Mouse (Mus musculus) embryonic facial prominence, embryonic 14.5 days (tissue): ENCODE measurements around the gene Ncoa3. TPM values are rescaled to one million over a fixed set of nuclear protein-coding genes. Genes with fewer than 3 reads are reported as not detected.
A peak's percentile ranks its signal among the peaks of the same experiment; 100 is the strongest.

ENCODE experiments used
- ATAC-seq: fragments of 200-750 bp; cut with Nextera tagmentation; 2 replicates; pipeline ENCODE4 v1.8.0; 2017; ENCODE audit warnings: low read depth, moderate number of reproducible peaks, moderate TSS enrichment
- DNase-seq: peaks from one replicate; pipeline ENCODE4 v3.0.0-alpha.2; 2015; ENCODE audit warnings: low spot score
- H3K27ac ChIP-seq: fragments of 300-500 bp; sonication (generic); replicated peaks from 2 replicates; pipeline ENCODE4 v1.5.1; 2014; ENCODE audit warnings: low read depth, mild to moderate bottlenecking, low read length, moderate library complexity
- H3K27me3 ChIP-seq: fragments of 300-500 bp; sonication (generic); replicated peaks from 2 replicates; pipeline ENCODE4 v1.6.1; 2014; ENCODE audit warnings: low read length; ENCODE audit not compliant: control insufficient read depth, insufficient read depth
- H3K36me3 ChIP-seq: fragments of 300-500 bp; sonication (generic); 2 replicates; pipeline ENCODE4 v1.6.1; 2014; ENCODE audit warnings: low read length, mixed read lengths; ENCODE audit not compliant: control insufficient read depth, insufficient read depth
- H3K4me1 ChIP-seq: fragments of 300-500 bp; sonication (generic); 2 replicates; pipeline ENCODE4 v1.6.1; 2014; ENCODE audit warnings: antibody characterized with exemption, low read length; ENCODE audit not compliant: control insufficient read depth, insufficient read depth
- H3K4me2 ChIP-seq: fragments of 300-500 bp; sonication (generic); 2 replicates; pipeline ENCODE4 v1.6.1; 2014; ENCODE audit warnings: low read depth, mild to moderate bottlenecking, low read length, moderate library complexity, mixed read lengths
- H3K4me3 ChIP-seq: fragments of 300-500 bp; sonication (generic); 2 replicates; pipeline ENCODE4 v1.5.1; 2014; ENCODE audit warnings: low read depth, mild to moderate bottlenecking, low read length
- H3K9ac ChIP-seq: fragments of 300-500 bp; sonication (generic); 2 replicates; pipeline ENCODE4 v1.6.1; 2014; ENCODE audit warnings: low read depth, mild to moderate bottlenecking, low read length, moderate library complexity, mixed read lengths
- H3K9me3 ChIP-seq: fragments of 300-500 bp; sonication (generic); 2 replicates; pipeline ENCODE4 v1.6.1; 2016; ENCODE audit warnings: low read length; ENCODE audit not compliant: control insufficient read depth
- WGBS: fragments of 180-500 bp; shearing (Covaris S2); extraction: QIAGEN DNeasy Blood & Tissue Kit; methylation state at CpG from one replicate; pipeline ENCODE4 v1.1.7; 2014; 5-methylcytosine and 5-hydroxymethylcytosine counted together
- polyA plus RNA-seq: library from polyadenylated mRNA; unstranded; fragments of >200 nt; fragmentation: Nextera tagmentation; extraction: Ambion mirVana; gene quantifications from 2 replicates; pipeline ENCODE4 v1.2.1, GENCODE M21; 2014

Gene Ncoa3
- polyA plus RNA-seq, 1 experiment from 2014 or later = 15.6 TPM

GRCm38 (mm10) chr2:166018769-166019168 lies 26.3 kb downstream of the Ncoa3 start:
- no peak for ATAC-seq
- 80% methylated on average over 3 of the region's 3 CpGs for WGBS
- no peaks in the 10 kb centered on the region for H3K36me3 ChIP-seq
- H3K4me1 ChIP-seq = peaks cover 17% of the 10 kb centered on the region
- DNase-seq = no peak
- H3K9me3 ChIP-seq = no peaks in the 10 kb centered on the region
- H3K27ac ChIP-seq = no peak overlapping the region
- no peak overlapping the region for H3K9ac ChIP-seq
- no peak overlapping the region for H3K4me3 ChIP-seq
- H3K4me2 ChIP-seq = no peak overlapping the region
- H3K27me3 ChIP-seq = no peaks in the 10 kb centered on the region

GRCm38 (mm10) chr2:166020026-166020425 lies 27.6 kb downstream of the Ncoa3 start:
- 89% methylated on average over 2 of the region's 2 CpGs for WGBS
- no peak for DNase-seq

GRCm38 (mm10) chr2:166021073-166021610 lies 28.7 kb downstream of the Ncoa3 start:
- Histone ChIP-seq H3K27ac (peak overlapping the region; percentile 63), H3K4me1 (peaks cover 17% of the 10 kb centered on the region), H3K4me3 (no peak overlapping the region), H3K9ac (no peak overlapping the region), H3K36me3 (no peaks in the 10 kb centered on the region), H3K27me3 (no peaks in the 10 kb centered on the region), H3K4me2 (no peak overlapping the region), H3K9me3 (no peaks in the 10 kb centered on the region)
- WGBS = 20% methylated on average over 4 of the region's 4 CpGs
- DNase-seq (peak; percentile 49), ATAC-seq (0 out of 2 replicates have a peak, but pooled peaks have one; percentile 44)

More at GRCm38 (mm10) chr2:166020026-166020425, 27.6 kb downstream of the Ncoa3 start:
- no peak overlapping the region for H3K4me3 ChIP-seq
- no peak overlapping the region for H3K9ac ChIP-seq
- no peak overlapping the region for H3K4me2 ChIP-seq
- no peaks in the 10 kb centered on the region for H3K9me3 ChIP-seq
- ATAC-seq = no peak
- H3K27me3 ChIP-seq = no peaks in the 10 kb centered on the region
- no peaks in the 10 kb centered on the region for H3K36me3 ChIP-seq
- H3K4me1 ChIP-seq = peaks cover 17% of the 10 kb centered on the region
- H3K27ac ChIP-seq = no peak overlapping the region

GRCm38 (mm10) chr2:166021642-166022041 lies 29.2 kb downstream of the Ncoa3 start:
- WGBS = 42% methylated on average over 3 of the region's 3 CpGs
- peak; percentile 67; the same call in 1 of the 2 replicates for ATAC-seq
- DNase-seq = peak; percentile 76
- Histone ChIP-seq H3K4me3 (no peak overlapping the region), H3K27me3 (no peaks in the 10 kb centered on the region), H3K4me2 (no peak overlapping the region), H3K27ac (no peak overlapping the region; the same call in 1 of the 2 replicates), H3K4me1 (peaks cover 17% of the 10 kb centered on the region), H3K9ac (no peak overlapping the region), H3K9me3 (no peaks in the 10 kb centered on the region), H3K36me3 (no peaks in the 10 kb centered on the region)

GRCm38 (mm10) chr2:166022327-166022726 lies 29.9 kb downstream of the Ncoa3 start:
- DNase-seq = no peak
- Histone ChIP-seq H3K27ac (no peak overlapping the region; the same call in 1 of the 2 replicates), H3K27me3 (no peaks in the 10 kb centered on the region), H3K36me3 (no peaks in the 10 kb centered on the region), H3K4me1 (peaks cover 17% of the 10 kb centered on the region), H3K9ac (no peak overlapping the region), H3K9me3 (no peaks in the 10 kb centered on the region), H3K4me3 (no peak overlapping the region), H3K4me2 (no peak overlapping the region)
- ATAC-seq = no peak
- WGBS = 42% methylated on average over 8 of the region's 8 CpGs

GRCm38 (mm10) chr2:166024079-166024478 lies 31.6 kb downstream of the Ncoa3 start:
- no peaks in the 10 kb centered on the region for H3K9me3 ChIP-seq
- H3K4me3 ChIP-seq = no peak overlapping the region
- H3K4me2 ChIP-seq = no peak overlapping the region
- peaks cover 17% of the 10 kb centered on the region for H3K4me1 ChIP-seq
- ATAC-seq (no peak), DNase-seq (no peak)
- no peaks in the 10 kb centered on the region for H3K27me3 ChIP-seq
- no peaks in the 10 kb centered on the region for H3K36me3 ChIP-seq
- no peak overlapping the region for H3K27ac ChIP-seq
- 89% methylated on average over 3 of the region's 3 CpGs for WGBS
- H3K9ac ChIP-seq = no peak overlapping the region

- Histone ChIP-seq H3K27ac (no peak overlapping the region), H3K4me3 (no peak overlapping the region), H3K4me1 (peaks cover 21% of the 10 kb centered on the region), H3K9me3 (no peaks in the 10 kb centered on the region), H3K9ac (no peak overlapping the region), H3K27me3 (no peaks in the 10 kb centered on the region), H3K36me3 (no peaks in the 10 kb centered on the region), H3K4me2 (no peak overlapping the region)
- ATAC-seq (no peak), DNase-seq (no peak)
- 80% methylated on average over 4 of the region's 4 CpGs for WGBS
These were observed 32.2 kb downstream of the Ncoa3 start for GRCm38 (mm10) chr2:166024621-166025020.

GRCm38 (mm10) chr2:166025943-166026342 lies 33.5 kb downstream of the Ncoa3 start:
- no peak overlapping the region for H3K9ac ChIP-seq
- no peaks in the 10 kb centered on the region for H3K9me3 ChIP-seq
- no peaks in the 10 kb centered on the region for H3K27me3 ChIP-seq
- peaks cover 29% of the 10 kb centered on the region for H3K4me1 ChIP-seq
- H3K27ac ChIP-seq = no peak overlapping the region
- WGBS = 78% methylated on average over 5 of the region's 5 CpGs
- no peak for DNase-seq
- H3K4me2 ChIP-seq = no peak overlapping the region
- H3K36me3 ChIP-seq = no peaks in the 10 kb centered on the region
- no peak overlapping the region for H3K4me3 ChIP-seq
- no peak for ATAC-seq

- no peaks in the 10 kb centered on the region for H3K36me3 ChIP-seq
- H3K27ac ChIP-seq = no peak overlapping the region
- H3K4me2 ChIP-seq = no peak overlapping the region
- DNase-seq (no peak), ATAC-seq (no peak)
- H3K4me3 ChIP-seq = no peak overlapping the region
- no peaks in the 10 kb centered on the region for H3K27me3 ChIP-seq
- no peak overlapping the region for H3K9ac ChIP-seq
- no peaks in the 10 kb centered on the region for H3K9me3 ChIP-seq
- WGBS = 85% methylated on average over 3 of the region's 3 CpGs
- peaks cover 29% of the 10 kb centered on the region for H3K4me1 ChIP-seq
These were observed 35.4 kb downstream of the Ncoa3 start for GRCm38 (mm10) chr2:166027834-166028233.
